Mouse (Mus musculus) embryonic facial prominence, embryonic 14.5 days (tissue): Measurements from ENCODE around the gene Tnfsf13. TPM values are rescaled to one million over a fixed set of nuclear protein-coding genes. Genes with fewer than 3 reads are reported as not detected.
"Not testable (repeated sequence)": the region's sequence is repeated elsewhere in the genome, so short reads cannot be mapped to it uniquely, and the experiment has no call there.

Experiments
- ATAC-seq: fragments of 200-750 bp; cut with Nextera tagmentation; 2 replicates; pipeline ENCODE4 v1.8.0; 2017; ENCODE audit warnings: low read depth, moderate number of reproducible peaks, moderate TSS enrichment
- DNase-seq: peaks from one replicate; pipeline ENCODE4 v3.0.0-alpha.2; 2015; ENCODE audit warnings: low spot score
- H3K27ac ChIP-seq: fragments of 300-500 bp; sonication (generic); replicated peaks from 2 replicates; pipeline ENCODE4 v1.5.1; 2014; ENCODE audit warnings: low read depth, mild to moderate bottlenecking, low read length, moderate library complexity
- H3K27me3 ChIP-seq: fragments of 300-500 bp; sonication (generic); replicated peaks from 2 replicates; pipeline ENCODE4 v1.6.1; 2014; ENCODE audit warnings: low read length; ENCODE audit not compliant: control insufficient read depth, insufficient read depth
- H3K36me3 ChIP-seq: fragments of 300-500 bp; sonication (generic); 2 replicates; pipeline ENCODE4 v1.6.1; 2014; ENCODE audit warnings: low read length, mixed read lengths; ENCODE audit not compliant: control insufficient read depth, insufficient read depth
- H3K4me1 ChIP-seq: fragments of 300-500 bp; sonication (generic); 2 replicates; pipeline ENCODE4 v1.6.1; 2014; ENCODE audit warnings: antibody characterized with exemption, low read length; ENCODE audit not compliant: control insufficient read depth, insufficient read depth
- H3K4me2 ChIP-seq: fragments of 300-500 bp; sonication (generic); 2 replicates; pipeline ENCODE4 v1.6.1; 2014; ENCODE audit warnings: low read depth, mild to moderate bottlenecking, low read length, moderate library complexity, mixed read lengths
- H3K4me3 ChIP-seq: fragments of 300-500 bp; sonication (generic); 2 replicates; pipeline ENCODE4 v1.5.1; 2014; ENCODE audit warnings: low read depth, mild to moderate bottlenecking, low read length
- H3K9ac ChIP-seq: fragments of 300-500 bp; sonication (generic); 2 replicates; pipeline ENCODE4 v1.6.1; 2014; ENCODE audit warnings: low read depth, mild to moderate bottlenecking, low read length, moderate library complexity, mixed read lengths
- H3K9me3 ChIP-seq: fragments of 300-500 bp; sonication (generic); 2 replicates; pipeline ENCODE4 v1.6.1; 2016; ENCODE audit warnings: low read length; ENCODE audit not compliant: control insufficient read depth
- WGBS: fragments of 180-500 bp; shearing (Covaris S2); extraction: QIAGEN DNeasy Blood & Tissue Kit; methylation state at CpG from one replicate; pipeline ENCODE4 v1.1.7; 2014; 5-methylcytosine and 5-hydroxymethylcytosine counted together
- polyA plus RNA-seq: library from polyadenylated mRNA; unstranded; fragments of >200 nt; fragmentation: Nextera tagmentation; extraction: Ambion mirVana; gene quantifications from 2 replicates; pipeline ENCODE4 v1.2.1, GENCODE M21; 2014

The Tnfsf13 gene
- polyA plus RNA-seq, 1 experiment from 2014 or later: 0.49 TPM

- ATAC-seq (no peak), DNase-seq (no peak)
- Histone ChIP-seq H3K9ac (no peak overlapping the region), H3K27ac (no peak overlapping the region), H3K4me2 (no peak overlapping the region), H3K9me3 (no peaks in the 10 kb centered on the region), H3K27me3 (no peaks in the 10 kb centered on the region), H3K4me3 (no peak overlapping the region), H3K36me3 (no peaks in the 10 kb centered on the region), H3K4me1 (no peaks in the 10 kb centered on the region)
- WGBS: 87% methylated on average over 4 of the region's 4 CpGs
Measured at GRCm38 (mm10) chr11:69707873-69708381, 22.3 kb upstream of the Tnfsf13 start.

- Histone ChIP-seq H3K9ac (no peak overlapping the region), H3K27ac (no peak overlapping the region; the same call in 1 of the 2 replicates), H3K4me2 (no peak overlapping the region), H3K4me1 (no peaks in the 10 kb centered on the region), H3K36me3 (no peaks in the 10 kb centered on the region), H3K4me3 (no peak overlapping the region), H3K9me3 (no peaks in the 10 kb centered on the region), H3K27me3 (no peaks in the 10 kb centered on the region)
- DNase-seq: no peak
- WGBS: 80% methylated on average over 4 of the region's 4 CpGs
- ATAC-seq: no peak
Measured at GRCm38 (mm10) chr11:69707480-69707847, 21.9 kb upstream of the Tnfsf13 start.

GRCm38 (mm10) chr11:69706775-69707479, 21.3 kb upstream of the Tnfsf13 start:
- 44% methylated on average over 6 of the region's 6 CpGs for WGBS
- DNase-seq (no peak), ATAC-seq (no peak)
- no peaks in the 10 kb centered on the region for H3K27me3 ChIP-seq
- H3K9ac ChIP-seq: no peak overlapping the region
- no peaks in the 10 kb centered on the region for H3K36me3 ChIP-seq
- no peak overlapping the region for H3K4me2 ChIP-seq
- no peaks in the 10 kb centered on the region for H3K9me3 ChIP-seq
- H3K27ac ChIP-seq: no peak overlapping the region; the same call in 1 of the 2 replicates
- no peak overlapping the region for H3K4me3 ChIP-seq
- no peaks in the 10 kb centered on the region for H3K4me1 ChIP-seq

- Histone ChIP-seq H3K9me3 (no peaks in the 10 kb centered on the region), H3K4me3 (no peak overlapping the region), H3K4me2 (no peak overlapping the region), H3K9ac (no peak overlapping the region), H3K4me1 (no peaks in the 10 kb centered on the region), H3K27me3 (no peaks in the 10 kb centered on the region), H3K36me3 (no peaks in the 10 kb centered on the region), H3K27ac (no peak overlapping the region)
- 35% methylated on average over 2 of the region's 2 CpGs for WGBS
- ATAC-seq: no peak
- no peak for DNase-seq
Measured at GRCm38 (mm10) chr11:69704613-69705010, 19.0 kb upstream of the Tnfsf13 start.

GRCm38 (mm10) chr11:69703814-69704612, 18.4 kb upstream of the Tnfsf13 start:
- no peak overlapping the region for H3K27ac ChIP-seq
- no peak overlapping the region for H3K4me3 ChIP-seq
- no peaks in the 10 kb centered on the region for H3K36me3 ChIP-seq
- H3K9ac ChIP-seq: no peak overlapping the region
- no peaks in the 10 kb centered on the region for H3K27me3 ChIP-seq
- no peaks in the 10 kb centered on the region for H3K4me1 ChIP-seq
- 51% methylated on average over 8 of the region's 8 CpGs for WGBS
- H3K4me2 ChIP-seq: no peak overlapping the region
- H3K9me3 ChIP-seq: no peaks in the 10 kb centered on the region
- no peak for DNase-seq
- no peak for ATAC-seq

- not testable (repeated sequence) for H3K27me3 ChIP-seq, H3K27ac ChIP-seq, H3K9me3 ChIP-seq, H3K4me1 ChIP-seq, H3K9ac ChIP-seq, ATAC-seq, H3K4me3 ChIP-seq, H3K36me3 ChIP-seq, DNase-seq, H3K4me2 ChIP-seq
- 74% methylated on average over 2 of the region's 3 CpGs for WGBS
Measured at GRCm38 (mm10) chr11:69703381-69703780, 17.8 kb upstream of the Tnfsf13 start.

GRCm38 (mm10) chr11:69702886-69703285, 17.3 kb upstream of the Tnfsf13 start:
- not testable (repeated sequence) for H3K27me3 ChIP-seq, H3K4me3 ChIP-seq, DNase-seq, H3K9ac ChIP-seq, H3K27ac ChIP-seq, H3K36me3 ChIP-seq, H3K9me3 ChIP-seq, H3K4me2 ChIP-seq, ATAC-seq, H3K4me1 ChIP-seq
- 92% methylated on average over 10 of the region's 10 CpGs for WGBS

DNA sequence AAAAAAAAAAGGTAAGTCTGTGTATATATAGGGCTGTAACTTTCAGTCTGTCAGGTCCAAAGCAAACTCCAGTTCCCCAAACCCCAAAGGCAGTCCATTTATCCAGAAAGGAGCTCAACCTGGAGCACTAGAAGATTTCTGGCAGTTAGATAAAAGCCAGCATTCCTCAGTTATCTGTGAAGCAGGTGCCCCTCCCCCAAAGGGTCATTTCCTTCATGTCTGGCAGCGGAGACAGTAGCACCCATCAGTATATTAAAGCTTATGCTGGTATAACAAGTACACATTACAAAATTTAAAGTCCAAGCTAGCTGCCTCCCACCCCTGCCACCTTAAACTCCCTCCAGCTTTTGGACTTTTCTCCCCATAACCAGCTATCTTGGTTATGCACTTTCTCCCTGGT, 14.0 kb upstream of the Tnfsf13 start:
- 50% methylated on average over 1 of the region's 1 CpGs for WGBS
- DNase-seq: no peak

More for the DNA sequence above, 14.0 kb upstream of the Tnfsf13 start:
- Histone ChIP-seq H3K9me3 (no peaks in the 10 kb centered on the region), H3K9ac (no peak overlapping the region), H3K36me3 (no peaks in the 10 kb centered on the region), H3K4me3 (no peak overlapping the region), H3K4me1 (no peaks in the 10 kb centered on the region), H3K4me2 (no peak overlapping the region), H3K27me3 (no peaks in the 10 kb centered on the region), H3K27ac (no peak overlapping the region)
- no peak for ATAC-seq
